Mouse (Mus musculus) spleen, postnatal 10 days (tissue): ENCODE data around the gene Frmpd4.

ENCODE experiments used
- DNase-seq, 2 experiments: peaks; one replicate each; pipeline ENCODE4 v3.0.0; 2021 to 2022; ENCODE audit warnings: low spot score in 2 of 2

Gene Frmpd4

DNA sequence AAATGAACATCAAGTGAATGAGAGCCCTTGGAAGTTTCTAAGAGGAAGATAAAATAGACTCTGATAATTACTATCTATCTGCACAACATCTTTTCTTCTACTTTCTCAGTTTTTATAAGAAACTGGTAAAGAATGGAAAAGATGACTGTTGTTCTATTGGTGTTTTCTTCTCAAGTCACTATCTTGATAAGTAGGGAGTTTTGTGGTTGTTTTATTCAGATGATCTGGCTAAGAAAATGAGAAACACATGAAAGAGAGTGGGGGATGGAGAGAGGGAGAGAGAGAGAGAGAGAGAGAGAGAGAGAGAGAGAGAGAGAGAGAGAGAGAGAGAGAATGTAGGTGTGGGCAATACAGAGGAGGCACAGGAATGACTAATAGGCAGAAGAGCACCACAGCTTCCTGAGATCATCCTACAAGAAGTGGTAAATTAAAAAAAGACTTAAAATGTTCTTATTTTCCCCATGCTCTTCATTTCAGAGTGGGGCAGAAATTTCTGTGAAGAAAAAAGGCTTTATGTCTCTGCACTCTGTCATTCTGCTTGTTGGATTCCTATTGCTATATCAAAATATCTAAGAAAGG lies 979.3 kb downstream of the Frmpd4 start:
- no peak for DNase-seq

DNA sequence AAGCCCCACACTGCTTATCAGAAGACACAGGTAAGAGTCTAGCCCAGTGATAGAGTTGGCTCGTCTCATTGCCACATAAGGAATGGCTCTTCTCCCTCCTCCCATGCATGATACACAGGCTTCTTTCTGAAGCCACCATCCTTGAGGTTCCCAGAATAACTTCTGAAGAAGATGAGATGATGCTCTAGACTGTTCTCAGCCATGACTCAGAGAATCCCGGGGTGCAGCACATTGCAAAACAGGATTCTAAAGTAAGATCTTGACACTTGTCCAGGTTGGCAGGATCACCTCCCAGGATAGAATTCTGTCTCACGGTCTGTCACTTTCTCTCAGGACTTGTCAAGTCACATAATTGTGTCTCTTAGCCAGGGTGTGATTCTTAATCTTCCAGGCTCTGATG lies 1024.2 kb downstream of the Frmpd4 start:
- DNase-seq = no peak

DNA sequence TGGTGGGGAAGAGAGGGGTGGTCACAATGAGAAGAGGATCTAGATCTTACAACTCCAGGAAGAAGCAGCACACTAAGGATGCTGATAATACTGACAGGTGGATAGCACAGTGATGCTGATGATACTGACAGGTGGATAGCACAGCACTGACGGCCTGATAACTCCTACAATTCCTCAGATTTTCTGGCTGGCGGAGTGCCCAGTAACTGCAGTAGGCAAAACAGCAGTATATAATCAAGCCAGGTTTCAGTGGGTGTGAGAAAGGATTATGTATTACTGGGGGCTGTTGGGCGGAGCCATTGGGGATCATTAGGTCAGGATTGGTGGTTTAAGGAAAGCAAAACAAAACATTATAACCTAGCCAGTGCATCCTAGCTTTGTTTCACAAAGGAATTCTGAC lies 1053.9 kb downstream of the Frmpd4 start:
- no peak for DNase-seq

DNA sequence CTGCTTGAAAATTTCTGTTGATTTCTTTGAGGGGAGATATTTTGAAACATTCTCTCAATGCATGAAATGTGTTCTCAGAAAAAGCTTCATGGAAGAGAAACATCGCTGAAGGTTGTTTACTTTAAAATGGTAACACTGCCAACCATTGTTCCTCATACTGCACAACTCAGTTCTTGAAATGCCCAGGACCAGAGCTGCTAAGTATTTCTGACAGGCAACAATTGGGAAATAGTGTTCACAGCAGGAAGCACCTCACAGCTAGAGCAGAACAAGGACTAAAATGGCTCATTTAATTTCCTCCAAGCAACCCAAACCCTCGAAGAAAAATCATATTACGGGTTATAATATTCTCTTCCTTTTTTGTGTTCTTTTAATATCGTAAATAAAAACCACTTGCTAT lies 1054.5 kb downstream of the Frmpd4 start:
- DNase-seq = no peak

DNA sequence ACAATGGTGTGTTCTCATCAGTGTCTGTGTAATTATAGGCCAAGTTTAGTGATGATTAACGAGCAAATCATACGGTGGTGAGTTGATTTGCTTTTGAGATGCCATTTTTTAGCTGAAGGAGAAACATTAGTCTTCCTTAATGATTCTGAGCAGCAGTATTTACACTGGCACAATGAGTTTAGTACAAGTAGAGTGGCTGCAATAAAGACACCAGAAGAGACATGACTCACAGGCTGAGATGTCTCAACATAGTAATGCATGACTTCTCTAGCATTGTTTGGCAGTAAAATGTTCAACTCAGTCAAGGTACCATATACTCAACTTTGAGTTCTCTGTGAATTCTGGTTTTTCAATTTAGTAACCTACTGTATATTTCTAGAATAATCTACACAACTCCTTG lies 1058.6 kb downstream of the Frmpd4 start:
- DNase-seq = no peak

DNA sequence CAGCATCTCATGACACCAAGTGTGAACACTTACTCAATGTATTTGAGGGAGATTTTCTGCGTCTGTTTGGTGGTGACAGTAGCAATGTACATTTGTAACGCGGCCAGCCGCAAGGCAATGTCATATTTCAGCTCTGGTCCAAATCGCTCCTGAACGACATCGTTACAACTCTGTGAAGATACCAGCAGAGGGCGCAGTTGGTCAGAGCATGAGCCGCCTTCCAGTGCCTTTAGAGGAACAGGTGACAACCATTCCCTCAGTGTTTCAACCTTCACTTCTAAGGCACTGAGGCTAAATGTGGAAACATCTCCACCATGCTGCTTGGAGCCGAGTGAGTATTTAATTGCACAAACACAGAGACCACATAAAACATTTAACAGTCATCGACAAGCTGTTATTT lies 1079.3 kb downstream of the Frmpd4 start:
- DNase-seq = peak; percentile 7 to 53

DNA sequence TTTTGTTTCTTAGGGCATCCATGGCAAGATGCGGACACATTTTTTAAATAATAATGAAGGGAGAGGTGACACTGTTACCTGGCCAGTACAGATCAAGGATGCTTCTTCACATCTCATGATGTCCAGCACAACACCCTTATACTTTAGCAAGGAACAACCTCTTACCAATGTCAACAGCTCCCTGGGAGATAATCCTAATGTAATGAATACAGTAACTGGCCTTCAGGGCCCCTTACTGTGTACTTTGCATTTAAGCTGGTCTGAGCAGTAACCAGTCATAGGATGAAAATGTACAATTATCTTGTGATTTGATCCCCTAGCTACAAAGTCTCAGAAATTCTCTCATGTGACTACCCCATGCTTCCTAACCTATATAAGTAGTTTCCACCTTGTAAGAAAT lies 1084.8 kb downstream of the Frmpd4 start:
- no peak for DNase-seq

DNA sequence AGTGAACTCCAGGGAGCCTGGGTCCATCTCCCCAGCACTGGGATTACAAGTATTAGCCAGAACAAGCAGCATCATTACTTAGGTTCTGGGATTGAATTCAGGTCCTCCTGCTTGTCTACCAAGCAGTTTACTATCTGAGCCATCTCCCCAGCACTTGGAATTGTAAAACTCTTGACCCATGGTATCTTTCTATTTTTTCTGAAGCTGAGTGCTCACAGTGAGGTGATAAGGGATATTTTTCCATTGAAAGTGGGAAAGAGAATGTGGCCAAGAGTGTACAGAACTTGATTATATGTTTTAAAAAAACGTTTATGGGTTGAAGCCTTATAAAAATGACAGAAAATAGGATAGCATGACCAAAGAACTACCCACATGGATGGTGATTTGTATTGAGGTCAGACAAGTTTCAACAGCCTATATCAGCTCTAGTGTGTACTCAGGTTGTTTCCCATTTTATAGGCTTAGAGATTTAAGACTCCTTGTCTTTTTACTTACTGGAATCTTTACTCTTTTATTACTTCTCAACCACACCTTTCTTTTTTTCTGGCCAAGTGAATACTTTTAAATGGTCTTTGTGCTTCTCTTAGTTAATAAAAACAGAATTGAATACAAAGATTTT lies 1085.3 kb downstream of the Frmpd4 start:
- DNase-seq = no peak

DNA sequence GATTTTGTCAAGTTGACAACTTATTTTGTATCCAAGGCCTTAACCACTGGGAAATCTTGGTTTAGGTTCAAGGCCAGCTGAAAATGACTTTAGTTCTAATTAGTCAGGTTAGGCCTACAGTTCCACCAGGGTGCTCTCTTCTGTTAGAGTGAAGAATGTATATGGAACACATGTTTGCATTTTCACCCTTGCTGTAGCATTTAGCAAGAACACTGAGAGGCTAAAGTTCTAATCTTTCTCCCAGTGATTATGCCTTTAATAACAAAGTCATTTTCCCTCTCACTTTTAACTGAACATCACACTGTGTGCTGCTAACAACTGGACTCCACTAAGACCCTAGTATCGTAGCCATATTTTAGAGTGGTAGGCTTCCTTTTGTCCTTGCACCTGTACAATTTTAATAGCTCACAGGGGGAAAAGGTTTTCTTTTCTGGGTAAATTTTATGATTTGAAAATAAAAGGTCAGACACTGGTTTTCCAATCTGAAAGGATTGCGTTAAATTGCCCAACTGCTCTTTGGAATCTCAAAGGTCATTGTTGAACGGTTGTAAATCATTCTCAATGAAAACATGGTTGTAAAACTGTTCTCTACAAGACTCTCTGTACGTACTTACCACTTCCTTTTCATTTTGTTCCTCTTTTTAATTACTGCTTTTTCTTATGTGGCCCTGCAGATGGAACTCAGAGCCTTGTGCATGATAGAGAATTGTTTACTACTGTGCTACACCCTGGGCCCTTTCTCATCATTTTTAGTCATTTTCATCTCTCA lies 1093.4 kb downstream of the Frmpd4 start:
- no peak for DNase-seq

DNA sequence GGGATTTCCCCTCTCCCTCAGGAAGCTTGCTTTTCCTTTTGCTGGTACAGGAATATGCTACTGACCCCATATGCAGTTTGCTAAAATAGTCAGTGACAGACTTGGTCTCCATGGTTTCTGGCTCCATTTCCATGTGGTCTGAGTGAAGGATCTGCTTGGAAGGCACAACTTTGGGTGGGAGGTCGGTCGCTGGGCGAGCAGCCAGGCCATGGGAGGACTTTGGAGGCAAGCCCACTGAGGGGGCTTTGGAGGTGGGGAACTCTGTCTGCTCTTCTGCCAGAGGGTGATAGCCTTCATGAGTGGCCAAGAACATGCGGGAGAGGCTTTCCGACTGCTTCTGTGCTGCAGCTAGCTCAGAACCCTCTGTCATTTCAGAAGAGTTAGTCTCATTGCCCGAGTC lies 1099.4 kb downstream of the Frmpd4 start:
- no peak for DNase-seq

DNA sequence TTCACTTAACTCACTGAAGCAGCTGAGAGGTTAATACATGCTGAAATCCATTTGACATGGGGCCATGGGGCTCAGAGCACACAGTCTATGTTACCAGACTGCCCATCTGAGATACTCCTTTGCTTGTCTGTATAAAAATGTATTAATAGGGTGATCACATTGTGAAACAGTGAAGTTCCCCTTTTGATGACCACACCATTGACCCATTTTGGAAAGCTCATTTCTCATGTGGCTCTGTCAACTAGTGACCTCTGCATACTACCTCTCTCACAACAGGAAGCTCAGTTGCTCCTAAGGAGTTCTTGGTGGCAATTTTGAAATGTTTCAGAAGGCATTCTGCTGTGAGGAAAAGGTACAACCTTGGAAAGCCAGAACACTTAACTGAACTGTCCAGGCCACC lies 1142.1 kb downstream of the Frmpd4 start:
- no peak for DNase-seq

DNA sequence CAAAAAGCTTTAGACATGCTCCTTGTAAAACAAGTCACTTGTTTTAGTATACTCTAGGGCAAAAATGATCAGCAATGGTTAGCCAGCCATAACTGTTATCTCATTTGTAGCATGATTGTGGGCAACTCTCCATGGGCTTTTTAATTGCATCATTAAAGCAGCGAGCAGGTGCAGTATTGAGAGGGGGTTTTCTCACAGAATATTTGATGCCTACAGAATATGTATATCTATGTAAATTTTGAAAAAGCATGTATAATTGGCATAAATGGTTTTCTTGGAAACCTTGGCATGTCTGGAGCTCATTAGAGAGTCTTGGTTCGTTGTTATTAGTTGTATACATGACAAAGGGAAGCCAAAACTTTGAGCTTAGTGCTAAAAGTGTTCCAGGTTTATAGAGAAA lies 1143.1 kb downstream of the Frmpd4 start:
- DNase-seq = no peak
